Comparison of ENCODE assay signal across 8 mouse cellular contexts in genomic region chr5:134100232-134100771, GRCm38 (mm10). TPM values are rescaled to one million over a fixed set of nuclear protein-coding genes. Genes with fewer than 3 reads are reported as not detected.
DNase-seq lines count a peak whose midpoint lies in the region; ATAC-seq lines count a peak whose summit lies in the region.

No protein-coding gene starts in this region.

- ATAC-seq in heart, embryonic 12.5 days (ENCODE audit: insufficient number of reproducible peaks, low FRiP score): no peak
- ATAC-seq in embryonic facial prominence, embryonic 14.5 days (ENCODE audit: low read depth): no peak
- ATAC-seq in kidney, embryonic 14.5 days (ENCODE audit: low FRiP score, low TSS enrichment): peak; percentile 34
- peak; percentile 36 for ATAC-seq in midbrain, embryonic 14.5 days (ENCODE audit: low FRiP score, low TSS enrichment)

- H3K9me3 ChIP-seq in heart, embryonic 12.5 days (replicated peaks): peaks cover 7% of the 10 kb centered on the region; the same call in 1 of the 2 replicates
- no peaks in the 10 kb centered on the region for H3K9me3 ChIP-seq in embryonic facial prominence, embryonic 14.5 days (ENCODE audit: control insufficient read depth, low read length)
- H3K9me3 ChIP-seq in kidney, embryonic 14.5 days (ENCODE audit: control insufficient read depth, low read length): no peaks in the 10 kb centered on the region
- H3K9me3 ChIP-seq in midbrain, embryonic 14.5 days (ENCODE audit: control insufficient read depth, low read length): no peaks in the 10 kb centered on the region

- DNase-seq in heart, adult 18-20 months: no peak
- DNase-seq in NIH3T3 (ENCODE audit: low read depth): peak; percentile 30
- DNase-seq in embryonic facial prominence, embryonic 14.5 days (ENCODE audit: low spot score): no peak
- DNase-seq in midbrain, embryonic 14.5 days: peak; percentile 56
- DNase-seq in urinary bladder, adult 18-20 months (ENCODE audit: low spot score in 2 of 2): no peak
- DNase-seq in natural killer cell, adult 2 months (ENCODE audit: low spot score in 2 of 2): no peak

- no peaks in the 10 kb centered on the region for H3K36me3 ChIP-seq in heart, embryonic 12.5 days
- H3K36me3 ChIP-seq in embryonic facial prominence, embryonic 14.5 days (ENCODE audit: control insufficient read depth, insufficient read depth, low read length): no peaks in the 10 kb centered on the region
- H3K36me3 ChIP-seq in kidney, embryonic 14.5 days (ENCODE audit: control insufficient read depth, insufficient read depth, low read length): no peaks in the 10 kb centered on the region
- peaks cover 2% of the 10 kb centered on the region for H3K36me3 ChIP-seq in midbrain, embryonic 14.5 days (ENCODE audit: control insufficient read depth, insufficient read depth, low read length)

- peak overlapping the region; percentile 89 for H3K9ac ChIP-seq in heart, embryonic 12.5 days
- H3K9ac ChIP-seq in embryonic facial prominence, embryonic 14.5 days (ENCODE audit: low read depth, low read length): peak overlapping the region; percentile 77
- H3K9ac ChIP-seq in kidney, embryonic 14.5 days (ENCODE audit: low read depth, low read length): peak overlapping the region; percentile 76
- H3K9ac ChIP-seq in midbrain, embryonic 14.5 days (replicated peaks; ENCODE audit: low read length): peak overlapping the region; percentile 82

- no peak overlapping the region for H3K27ac ChIP-seq in heart, embryonic 12.5 days (ENCODE audit: poor library complexity, severe bottlenecking)
- H3K27ac ChIP-seq in embryonic facial prominence, embryonic 14.5 days (replicated peaks; ENCODE audit: low read depth, low read length): no peak overlapping the region
- no peak overlapping the region for H3K27ac ChIP-seq in kidney, embryonic 14.5 days (ENCODE audit: low read depth, low read length)
- H3K27ac ChIP-seq in midbrain, embryonic 14.5 days (replicated peaks; ENCODE audit: low read depth, low read length): peak overlapping the region; percentile 91

- WGBS in heart, embryonic 12.5 days: 3% methylated on average over 17 of the region's 17 CpGs
- WGBS in embryonic facial prominence, embryonic 14.5 days: 1% methylated on average over 16 of the region's 17 CpGs
- 3% methylated on average over 17 of the region's 17 CpGs for WGBS in kidney, embryonic 14.5 days
- WGBS in midbrain, embryonic 14.5 days: 2% methylated on average over 13 of the region's 17 CpGs

- peak overlapping the region; percentile 94 for H3K4me2 ChIP-seq in heart, embryonic 12.5 days
- peak overlapping the region; percentile 92 for H3K4me2 ChIP-seq in embryonic facial prominence, embryonic 14.5 days (ENCODE audit: low read depth, low read length)
- peak overlapping the region; percentile 95 for H3K4me2 ChIP-seq in kidney, embryonic 14.5 days (replicated peaks; ENCODE audit: low read depth, low read length)
- peak overlapping the region; percentile 90 for H3K4me2 ChIP-seq in midbrain, embryonic 14.5 days (ENCODE audit: low read length)

- peaks cover 43% of the 10 kb centered on the region for H3K4me1 ChIP-seq in heart, embryonic 12.5 days (replicated peaks)
- H3K4me1 ChIP-seq in embryonic facial prominence, embryonic 14.5 days (ENCODE audit: control insufficient read depth, insufficient read depth, low read length): peaks cover 3% of the 10 kb centered on the region; the same call in 1 of the 2 replicates
- H3K4me1 ChIP-seq in kidney, embryonic 14.5 days (ENCODE audit: control insufficient read depth, insufficient read depth, low read length): peaks cover 10% of the 10 kb centered on the region; the same call in 1 of the 2 replicates
- H3K4me1 ChIP-seq in midbrain, embryonic 14.5 days (ENCODE audit: control insufficient read depth, insufficient read depth, low read length): peaks cover 14% of the 10 kb centered on the region

- no peaks in the 10 kb centered on the region for H3K27me3 ChIP-seq in heart, embryonic 12.5 days (replicated peaks)
- H3K27me3 ChIP-seq in embryonic facial prominence, embryonic 14.5 days (replicated peaks; ENCODE audit: control insufficient read depth, insufficient read depth, low read length): no peaks in the 10 kb centered on the region
- H3K27me3 ChIP-seq in kidney, embryonic 14.5 days (ENCODE audit: control insufficient read depth, insufficient read depth, low read length): no peaks in the 10 kb centered on the region
- H3K27me3 ChIP-seq in midbrain, embryonic 14.5 days (ENCODE audit: control insufficient read depth, insufficient read depth, low read length): no peaks in the 10 kb centered on the region

- H3K4me3 ChIP-seq in heart, embryonic 12.5 days: peak overlapping the region; percentile 87
- H3K4me3 ChIP-seq in embryonic facial prominence, embryonic 14.5 days (ENCODE audit: low read depth, low read length): peak overlapping the region; percentile 80
- peak overlapping the region; percentile 84 for H3K4me3 ChIP-seq in kidney, embryonic 14.5 days (ENCODE audit: low read length)
- peak overlapping the region; percentile 81 for H3K4me3 ChIP-seq in midbrain, embryonic 14.5 days (replicated peaks; ENCODE audit: low read depth, low read length)

RNA-seq across cellular contexts. Expression of gene Castor2, which starts 0.8 kb away (rescaled TPM):
- 7.5 and 8.1 TPM in 2 replicates for polyA plus RNA-seq in heart, embryonic 12.5 days (2016; fragmentation: Nextera tagmentation; extraction: Ambion mirVana)
- total RNA-seq in heart, adult 18-20 months (2021): 10 to 100 TPM; 20.5 to 26.6 TPM
- polyA plus RNA-seq in embryonic facial prominence, embryonic 14.5 days (2014; fragmentation: Nextera tagmentation; extraction: Ambion mirVana): 11.7 and 13.5 TPM in 2 replicates
- 8.7 and 10.5 TPM in 2 replicates for polyA plus RNA-seq in kidney, embryonic 14.5 days (2014; fragmentation: Nextera tagmentation; extraction: Ambion mirVana)
- polyA plus RNA-seq in midbrain, embryonic 14.5 days (2014; fragmentation: Nextera tagmentation; extraction: Ambion mirVana): 31.7 and 33.2 TPM in 2 replicates

Comparison
In these comparisons a context has a peak if more than half of its experiments do, and no peak if none do; other contexts are left out.
1. ATAC-seq: peak in kidney, embryonic 14.5 days (single experiment) and midbrain, embryonic 14.5 days (single experiment); none in heart, embryonic 12.5 days (single experiment) and embryonic facial prominence, embryonic 14.5 days (single experiment).
2. DNase-seq: peak in NIH3T3 (single experiment) and midbrain, embryonic 14.5 days (single experiment); none in heart, adult 18-20 months (0 of 2), embryonic facial prominence, embryonic 14.5 days (single experiment), urinary bladder, adult 18-20 months (0 of 2) and natural killer cell, adult 2 months (0 of 2).
3. Peak in every context shown above with its lines, with median percentiles within 50 percentile points of each other: H3K4me2 ChIP-seq, H3K4me3 ChIP-seq and H3K9ac ChIP-seq.